Mouse (Mus musculus): ENCODE results near the gene Gnao1.

GRCm38 (mm10) chr8:93925513-93925912, 115.7 kb downstream of the Gnao1 start:
- TF ChIP-seq CTCF (IDR thresholded peaks at IDR 0.05; ENCODE audit: low read depth) (no peak), EP300 (IDR thresholded peaks at IDR 0.05; ENCODE audit: low read depth) (no peak)
